Mouse (Mus musculus) CD4-positive, CD25-positive, alpha-beta regulatory T cell, adult 2 months (primary cell): ENCODE data around the gene Dcaf7.
"Not testable (repeated sequence)": the region's sequence is repeated elsewhere in the genome, so short reads cannot be mapped to it uniquely, and the experiment has no call there.

Experiments
- DNase-seq: peaks from one replicate; pipeline ENCODE4 v3.0.0-alpha.2; 2012; ENCODE audit warnings: low read depth, low spot score

Dcaf7 gene

GRCm38 (mm10) chr11:106036548-106037417, at the start of gene Dcaf7:
Gene Dcaf7 (plus strand): TSS chr11:106036872.
- DNase-seq: peak; percentile 97

- no peak for DNase-seq
Measured at GRCm38 (mm10) chr11:105987446-105987845, 49.2 kb upstream of the Dcaf7 start.

DNA sequence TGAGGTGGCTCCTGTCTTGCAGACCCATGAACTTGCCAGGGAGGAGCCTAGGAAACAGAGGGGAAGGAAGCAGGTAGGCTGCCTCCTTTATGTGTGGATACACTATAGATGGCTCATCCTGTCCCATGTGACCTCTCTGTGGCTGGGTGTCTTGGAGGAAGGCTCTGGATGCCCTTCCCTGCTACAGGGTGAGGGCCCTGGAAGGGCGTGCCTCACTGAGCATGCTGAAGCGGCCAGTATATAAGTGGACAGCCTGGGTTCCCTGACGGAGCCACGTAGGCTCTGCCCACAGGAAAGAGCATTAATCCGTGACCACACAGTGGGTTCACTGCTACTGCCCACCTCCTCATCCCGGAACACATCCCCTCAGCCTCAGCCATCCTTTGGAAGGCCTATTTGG, 47.2 kb upstream of the Dcaf7 start:
- no peak for DNase-seq

DNA sequence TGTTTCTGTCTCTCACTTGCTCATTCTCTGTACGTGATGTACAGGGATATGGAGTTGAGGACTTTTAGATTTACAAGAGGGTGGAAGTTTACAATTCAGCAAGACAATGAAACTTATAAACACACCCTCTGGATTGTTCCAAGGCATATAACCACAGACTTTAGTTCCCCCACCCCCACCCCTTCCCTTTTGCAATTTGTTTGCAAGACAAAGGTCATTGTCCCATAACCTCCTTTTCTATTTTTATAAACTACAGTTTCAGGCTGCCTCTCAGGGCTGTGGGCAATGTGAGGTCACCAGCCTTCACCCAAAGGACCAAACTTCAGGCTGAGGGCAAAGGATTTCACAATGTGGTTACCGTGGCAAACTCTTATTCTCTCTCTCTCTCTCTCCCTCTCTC, 46.4 kb upstream of the Dcaf7 start:
- DNase-seq: no peak

- DNase-seq: no peak
Measured at GRCm38 (mm10) chr11:105994375-105994774, 42.3 kb upstream of the Dcaf7 start, which contains the start of gene Ace3. Gene Ace3 (plus strand): TSS chr11:105994675.

DNA sequence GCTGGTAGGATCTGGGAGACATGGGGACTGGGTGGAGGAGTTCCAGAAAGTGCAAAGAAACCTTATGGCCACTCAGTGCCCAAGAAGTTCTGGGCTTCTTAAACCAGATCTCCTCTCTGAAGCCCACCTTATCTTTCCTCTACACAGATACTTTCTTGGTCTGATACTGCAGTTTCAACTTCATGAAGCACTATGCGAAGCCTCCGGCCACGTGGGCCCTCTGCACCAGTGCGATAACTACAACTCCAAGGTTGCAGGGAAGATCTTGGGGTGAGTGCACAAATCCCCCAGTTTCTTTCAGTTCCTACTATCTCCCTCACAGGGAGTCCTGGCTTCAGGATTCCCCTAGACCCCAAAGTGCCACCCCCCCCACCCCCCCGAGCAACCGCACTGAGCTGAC, 36.6 kb upstream of the Dcaf7 start:
- DNase-seq: no peak

DNA sequence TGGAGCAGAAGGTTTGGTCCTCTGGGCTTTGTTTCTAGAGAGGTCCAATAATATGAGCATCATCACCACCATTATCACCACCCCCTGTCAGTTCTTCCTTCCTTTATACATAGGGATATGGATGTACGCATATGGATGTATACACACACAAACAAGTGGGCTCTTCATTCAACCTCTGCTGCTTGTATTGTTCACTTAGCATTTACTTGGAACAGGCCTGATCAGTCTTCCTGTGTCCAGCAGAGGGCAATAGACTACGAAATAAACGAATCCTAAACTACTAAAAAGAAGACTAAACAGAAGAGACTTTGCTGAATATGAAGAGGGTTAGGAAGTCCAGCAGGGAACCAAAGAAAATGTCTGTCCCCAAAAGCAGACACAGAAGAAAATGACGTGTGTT, 35.0 kb upstream of the Dcaf7 start:
- peak; percentile 72 for DNase-seq

DNA sequence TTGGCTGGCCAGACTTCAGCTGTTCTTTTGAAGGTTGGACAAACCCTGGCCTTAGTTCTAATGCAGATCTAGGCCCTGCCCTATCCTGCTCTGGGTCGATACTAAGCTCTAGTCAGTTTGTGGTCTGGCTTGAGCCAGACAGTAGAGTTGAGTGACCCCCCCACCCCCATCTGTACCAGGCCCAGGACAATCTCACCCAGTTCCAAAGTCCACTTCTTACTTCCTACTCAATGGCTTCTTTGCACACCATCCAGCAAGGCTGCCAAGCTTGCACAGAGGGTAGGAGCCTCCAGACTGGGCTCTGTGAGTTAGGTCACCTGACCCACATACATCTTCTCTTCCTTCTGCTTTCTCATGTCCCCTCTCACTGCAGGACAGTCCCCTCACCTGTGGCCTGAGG, 32.1 kb upstream of the Dcaf7 start:
- no peak for DNase-seq

- DNase-seq: no peak
Measured at GRCm38 (mm10) chr11:106005970-106006369, 30.7 kb upstream of the Dcaf7 start.

DNA sequence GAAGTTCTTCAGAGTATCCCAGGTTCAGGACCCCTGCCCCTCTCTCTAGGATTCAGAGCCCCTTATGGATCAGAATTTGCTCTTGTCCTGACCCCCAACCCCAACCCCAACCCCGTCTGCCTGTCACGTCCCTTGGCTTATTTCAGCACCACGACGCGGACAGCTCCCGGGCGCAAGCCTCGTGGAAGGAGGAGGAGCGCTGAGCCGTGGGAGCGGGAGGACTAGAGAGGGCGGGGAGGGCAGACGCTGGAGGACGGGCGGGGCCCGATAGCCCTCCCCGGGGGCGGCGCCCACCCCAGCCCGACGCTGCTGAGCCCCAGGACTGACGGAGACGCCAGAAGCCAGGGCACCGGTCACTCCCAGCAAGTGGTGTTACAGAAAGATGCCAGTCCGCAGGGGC, 28.9 kb upstream of the Dcaf7 start, which contains the start of gene Kcnh6:
Gene Kcnh6, plus strand, starts transcription at position 304 of the 400 bp plus-strand sequence.
- DNase-seq: peak; percentile 82

GRCm38 (mm10) chr11:106012711-106013110, 24.0 kb upstream of the Dcaf7 start:
- no peak for DNase-seq

DNA sequence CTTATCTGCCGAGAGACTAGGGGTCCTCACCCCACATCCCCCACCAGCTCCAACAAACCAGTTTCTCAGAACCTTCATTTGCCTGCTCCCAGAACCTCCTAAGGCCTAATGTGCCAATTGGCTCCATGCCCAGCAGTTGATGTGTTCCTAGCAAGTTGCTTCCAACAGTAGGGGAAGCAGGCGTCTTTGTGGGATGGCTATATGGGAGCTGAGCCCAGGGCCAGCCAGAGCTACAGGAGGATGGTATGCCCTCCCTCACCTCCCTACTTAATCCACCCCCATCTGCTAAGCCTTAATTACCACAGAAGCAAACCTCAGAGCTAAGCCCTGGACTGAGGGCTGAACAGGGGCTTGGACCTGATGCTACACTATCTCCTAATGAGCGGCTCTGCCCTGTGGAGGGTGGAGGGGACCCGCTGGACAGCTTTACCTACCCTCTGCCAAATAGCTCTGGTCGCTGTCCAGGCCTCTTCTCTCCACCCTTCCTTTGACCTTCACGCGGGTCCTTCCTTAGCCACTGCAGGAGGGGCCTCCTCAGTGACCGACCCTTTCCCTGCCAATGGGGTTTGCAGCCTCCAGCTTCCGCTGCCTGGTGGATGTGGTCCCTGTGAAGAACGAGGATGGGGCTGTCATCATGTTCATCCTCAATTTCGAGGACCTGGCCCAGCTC, 23.0 kb upstream of the Dcaf7 start:
- DNase-seq: no peak

GRCm38 (mm10) chr11:106016440-106016839, 20.2 kb upstream of the Dcaf7 start:
- DNase-seq: no peak

DNA sequence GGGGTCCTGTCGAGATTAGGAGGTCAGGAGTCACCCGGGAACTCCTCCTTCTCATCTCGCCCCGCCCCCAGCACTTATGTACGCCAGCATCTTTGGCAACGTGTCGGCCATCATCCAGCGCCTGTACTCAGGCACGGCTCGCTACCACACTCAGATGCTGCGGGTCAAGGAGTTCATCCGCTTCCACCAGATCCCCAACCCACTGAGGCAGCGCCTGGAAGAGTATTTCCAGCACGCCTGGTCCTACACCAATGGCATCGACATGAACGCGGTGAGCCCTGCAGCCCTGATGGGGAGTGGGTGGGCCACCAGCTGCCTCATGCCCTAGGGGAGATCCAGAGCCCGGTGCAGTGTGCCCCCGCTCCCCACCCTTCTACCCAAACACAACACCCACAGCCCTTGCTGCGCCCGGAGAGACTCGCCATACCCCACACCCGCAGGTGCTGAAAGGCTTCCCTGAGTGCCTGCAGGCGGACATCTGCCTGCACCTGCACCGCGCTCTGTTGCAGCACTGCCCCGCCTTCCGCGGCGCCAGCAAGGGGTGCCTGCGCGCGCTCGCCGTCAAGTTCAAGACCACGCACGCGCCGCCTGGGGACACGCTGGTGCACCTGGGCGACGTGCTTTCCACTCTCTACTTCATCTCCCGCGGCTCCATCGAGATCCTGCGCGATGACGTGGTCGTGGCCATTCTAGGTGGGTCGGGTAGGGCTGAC, 16.5 kb upstream of the Dcaf7 start:
- peak; percentile 60 for DNase-seq

DNA sequence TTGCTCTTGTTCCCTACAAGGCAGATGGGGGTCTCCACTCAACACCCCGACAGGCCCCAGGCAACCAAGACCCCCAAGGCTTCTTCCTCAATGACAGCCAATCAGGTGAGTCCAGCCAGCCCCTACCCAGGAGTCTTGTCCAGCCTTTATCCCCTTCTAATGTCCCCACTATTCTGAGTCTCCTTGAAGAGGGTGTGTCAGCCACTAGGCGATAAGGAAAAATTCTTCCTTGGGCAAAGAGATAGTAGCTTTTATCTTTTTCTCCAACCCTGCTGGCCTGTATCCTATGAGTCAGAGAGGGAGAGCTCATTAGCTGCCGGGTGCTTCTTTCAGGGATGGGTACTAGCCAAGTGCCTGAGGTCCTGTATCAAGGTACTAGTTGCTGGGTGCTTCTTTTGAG, 10.9 kb upstream of the Dcaf7 start:
- no peak for DNase-seq

GRCm38 (mm10) chr11:106026465-106027151, 10.1 kb upstream of the Dcaf7 start:
- peak; percentile 89 for DNase-seq

- peak; percentile 58 for DNase-seq
Measured at GRCm38 (mm10) chr11:106027607-106028006, 9.1 kb upstream of the Dcaf7 start.

DNA sequence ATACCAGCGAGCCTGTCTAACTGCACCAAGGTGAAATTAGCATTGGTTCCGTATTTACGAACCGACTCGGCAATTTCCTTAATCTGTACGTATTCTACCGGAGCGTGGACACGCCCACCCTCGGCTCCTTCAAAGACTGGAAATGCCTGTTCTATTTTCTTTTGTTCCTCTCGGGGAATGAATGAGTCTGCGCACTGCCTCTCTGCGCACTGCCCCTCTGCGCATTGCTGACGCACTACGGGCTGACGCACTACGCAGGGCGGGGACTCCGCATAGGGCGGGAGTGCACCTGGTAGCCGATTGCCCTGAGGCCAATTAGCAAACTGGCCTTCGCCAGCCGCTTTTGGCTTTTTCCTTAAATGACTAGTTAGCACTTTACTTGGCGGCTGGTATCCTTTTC, 4.6 kb upstream of the Dcaf7 start:
- DNase-seq: not testable (repeated sequence)

DNA sequence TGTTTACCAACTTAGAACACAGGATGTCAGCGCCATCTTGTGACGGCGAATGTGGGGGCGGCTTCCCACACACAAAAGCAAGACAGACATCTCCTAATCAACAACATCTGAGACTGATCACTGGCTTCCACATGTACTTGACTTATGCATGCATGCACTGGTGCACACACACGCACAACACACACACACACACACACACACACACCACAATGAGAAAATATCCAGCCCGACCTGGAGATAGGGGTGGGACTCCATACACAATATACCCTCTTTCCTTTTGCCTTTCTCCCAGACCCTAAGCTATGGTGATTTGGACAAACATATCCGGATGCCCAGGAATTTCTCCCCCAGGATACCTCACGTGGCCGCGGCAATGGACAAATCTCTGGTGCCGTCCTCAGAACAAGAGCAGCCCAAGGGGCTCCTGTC, 3.2 kb upstream of the Dcaf7 start:
- peak; percentile 90 for DNase-seq

DNA sequence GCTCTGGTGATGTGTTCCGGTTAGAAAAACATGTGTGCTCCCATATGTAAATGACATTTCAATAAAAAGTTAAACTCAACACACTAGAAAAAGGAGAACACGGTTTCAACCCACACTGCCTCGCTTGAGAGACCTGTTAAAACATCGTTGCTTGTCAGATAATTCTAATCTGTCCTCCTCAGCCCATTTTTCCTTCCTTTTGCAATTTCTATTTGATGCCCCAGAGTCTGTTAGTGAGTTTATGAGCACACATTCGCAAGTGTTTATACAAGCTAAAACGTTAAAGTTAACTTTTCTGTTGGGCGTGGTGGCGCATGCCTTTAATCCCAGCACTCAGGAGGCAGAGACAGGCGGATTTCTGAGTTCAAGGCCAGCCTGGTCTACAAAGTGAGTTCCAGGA, 1.7 kb upstream of the Dcaf7 start:
- no peak for DNase-seq

- DNase-seq: peak; percentile 34
Measured at GRCm38 (mm10) chr11:106037418-106037751, 713 bp downstream of the Dcaf7 start.

GRCm38 (mm10) chr11:106044349-106044748, 7.7 kb downstream of the Dcaf7 start:
- DNase-seq: no peak
